Mouse (Mus musculus): ENCODE data around the gene Prss40.

Gene Prss40

DNA sequence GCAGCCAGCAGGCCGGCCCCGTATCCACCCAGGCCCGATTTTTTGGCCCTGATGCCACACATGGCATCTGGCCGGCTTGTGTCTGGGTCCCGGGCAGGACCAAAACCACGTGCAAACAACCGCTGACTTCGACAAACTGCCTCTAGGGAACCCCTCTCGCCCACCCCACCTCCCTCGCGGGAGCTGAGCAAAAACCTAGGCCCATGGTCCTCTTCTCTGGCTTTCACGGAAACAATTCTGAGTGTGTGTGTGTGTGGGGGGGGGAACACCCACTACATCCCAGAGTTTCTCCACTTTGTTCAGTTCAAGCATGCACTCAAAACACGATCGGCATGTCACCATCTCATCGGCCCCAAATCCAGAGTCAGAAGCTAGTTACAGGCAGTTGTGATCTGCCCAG lies at the start of gene Prss40:
Prss40 (minus strand) TSS at position 101 of the 400 bp plus-strand sequence.
- DNase-seq (ENCODE audit: low spot score): no peak

DNA sequence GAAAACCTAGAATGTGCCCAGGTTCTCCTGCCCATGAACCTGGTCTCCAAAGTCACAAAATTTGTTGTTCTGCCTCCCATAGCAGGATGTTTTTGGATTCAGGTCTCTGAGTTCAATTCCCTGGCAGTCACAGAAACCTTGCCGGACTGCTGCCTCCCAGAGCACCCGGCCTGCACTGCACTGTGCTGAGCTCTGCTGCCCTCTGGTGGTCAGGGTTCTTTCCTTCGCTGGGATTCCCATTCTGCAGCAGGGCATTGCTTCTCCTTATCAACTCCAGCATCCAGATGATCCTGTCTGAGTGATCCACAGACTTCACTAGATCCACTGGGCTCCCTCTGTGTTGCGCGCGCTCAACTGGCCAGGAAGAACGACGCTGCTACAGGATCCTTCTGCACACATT lies 41.6 kb upstream of the Prss40 start:
- DNase-seq (ENCODE audit: low spot score): peak; percentile 78

DNA sequence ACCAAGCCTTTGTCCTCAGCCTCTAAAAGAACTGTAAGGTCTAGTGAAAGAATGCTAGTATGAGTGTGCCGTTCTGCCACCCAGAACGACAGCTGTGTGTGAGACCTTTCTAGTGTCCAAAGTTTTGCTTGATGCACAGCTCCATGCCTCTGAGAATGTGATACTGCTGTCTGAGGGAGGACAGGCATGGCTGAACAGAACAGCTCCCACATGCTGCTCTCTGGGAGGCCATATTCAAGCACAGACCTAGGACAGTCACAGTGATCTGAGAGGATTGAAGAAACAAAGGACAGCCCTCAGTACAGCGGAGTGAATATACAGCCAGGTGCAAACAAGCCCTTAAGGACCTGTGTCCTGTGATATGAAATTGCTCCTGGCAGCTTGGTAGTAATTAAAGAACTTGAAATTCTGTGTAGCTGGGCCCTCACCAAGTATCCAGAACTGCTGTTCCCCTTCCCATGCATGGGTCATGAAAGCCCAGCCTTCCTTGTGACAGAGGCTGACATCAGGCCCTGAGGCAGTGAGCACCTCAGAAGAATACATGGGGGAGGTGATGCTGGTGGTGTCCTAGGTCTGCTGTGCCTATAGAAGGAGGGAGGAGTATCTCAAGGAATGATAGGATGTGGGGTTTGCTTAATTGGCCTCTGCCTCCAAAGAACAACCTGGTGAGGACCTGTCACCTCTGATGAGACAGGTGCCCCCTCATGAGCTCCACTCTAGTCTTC lies 40.7 kb upstream of the Prss40 start:
- DNase-seq (ENCODE audit: low spot score): no peak

DNA sequence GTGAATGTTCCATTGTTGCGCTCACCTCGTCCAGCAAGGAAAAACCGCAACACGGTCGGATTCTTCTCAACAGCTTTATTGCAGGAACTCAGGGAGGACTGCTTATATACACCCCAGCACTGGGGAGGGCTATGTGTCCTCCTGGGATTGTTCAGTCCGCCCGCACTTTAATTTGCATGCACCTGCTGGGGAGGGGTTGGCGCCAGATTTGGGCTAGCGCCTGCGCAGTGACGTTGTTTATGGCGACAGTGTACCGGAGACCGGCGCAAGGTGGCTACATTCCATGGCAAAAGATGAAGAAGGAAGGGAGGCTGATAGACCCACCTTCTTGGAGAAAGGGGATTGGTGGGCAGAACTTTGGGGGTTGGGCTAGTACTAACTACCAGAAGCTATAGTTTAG lies 39.3 kb upstream of the Prss40 start:
- DNase-seq (ENCODE audit: low spot score): no peak

DNA sequence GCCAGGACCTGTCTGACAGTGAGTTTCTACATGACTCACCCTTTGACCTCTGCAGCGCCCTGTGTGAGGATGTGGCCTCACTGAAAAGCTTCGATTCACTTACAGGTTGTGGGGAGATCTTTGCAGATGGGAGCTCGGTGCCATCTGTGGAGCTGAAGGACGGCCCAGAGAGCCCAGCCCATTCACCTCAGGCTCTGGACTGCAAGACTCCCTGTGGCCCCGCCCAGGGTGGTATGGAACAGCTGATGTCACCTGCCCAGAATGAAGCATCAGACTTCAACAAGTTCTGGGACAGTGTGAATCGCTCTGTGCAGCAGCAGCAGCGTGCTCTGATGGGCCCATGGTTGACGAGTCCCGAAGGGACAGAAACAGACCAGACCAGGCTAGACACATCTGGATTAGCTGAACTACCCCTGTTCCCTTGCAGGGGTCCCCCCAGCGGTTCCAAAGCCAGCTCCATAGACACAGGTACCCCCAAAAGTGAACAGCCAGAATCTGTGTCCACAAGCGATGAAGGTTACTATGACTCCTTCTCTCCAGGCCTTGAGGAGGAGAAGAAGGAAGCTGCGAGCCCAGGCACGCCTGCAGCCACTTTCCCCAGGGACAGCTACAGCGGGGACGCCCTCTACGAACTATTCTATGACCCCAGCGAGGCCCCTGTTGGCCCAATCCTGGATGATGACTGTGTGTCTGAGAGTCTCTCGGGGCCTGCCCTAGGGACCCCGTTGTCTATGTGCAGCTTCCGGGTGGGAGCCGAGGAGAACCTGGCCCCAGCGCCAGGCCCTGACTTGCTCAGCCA lies 26.8 kb upstream of the Prss40 start:
- no peak for DNase-seq (ENCODE audit: low spot score)

DNA sequence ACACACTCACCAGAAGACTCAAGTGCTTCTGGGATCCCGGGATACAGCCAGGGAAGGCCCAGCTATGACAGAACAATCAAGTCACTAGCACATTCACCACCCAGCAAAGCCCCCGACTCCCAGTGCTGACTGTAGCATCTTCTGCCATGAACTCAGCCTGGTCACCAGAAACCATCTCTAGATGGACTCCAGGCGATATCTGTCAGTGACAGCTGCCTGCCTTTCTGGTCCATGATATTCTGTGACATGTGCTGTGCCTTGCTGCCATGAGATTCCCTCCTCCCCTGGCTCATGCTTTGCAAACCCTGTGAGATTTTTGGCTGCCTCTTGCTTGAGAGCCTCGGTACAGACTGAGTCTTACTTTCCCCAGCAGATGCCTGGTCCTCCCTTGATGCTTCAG lies 24.0 kb upstream of the Prss40 start:
- DNase-seq (ENCODE audit: low spot score): no peak

DNA sequence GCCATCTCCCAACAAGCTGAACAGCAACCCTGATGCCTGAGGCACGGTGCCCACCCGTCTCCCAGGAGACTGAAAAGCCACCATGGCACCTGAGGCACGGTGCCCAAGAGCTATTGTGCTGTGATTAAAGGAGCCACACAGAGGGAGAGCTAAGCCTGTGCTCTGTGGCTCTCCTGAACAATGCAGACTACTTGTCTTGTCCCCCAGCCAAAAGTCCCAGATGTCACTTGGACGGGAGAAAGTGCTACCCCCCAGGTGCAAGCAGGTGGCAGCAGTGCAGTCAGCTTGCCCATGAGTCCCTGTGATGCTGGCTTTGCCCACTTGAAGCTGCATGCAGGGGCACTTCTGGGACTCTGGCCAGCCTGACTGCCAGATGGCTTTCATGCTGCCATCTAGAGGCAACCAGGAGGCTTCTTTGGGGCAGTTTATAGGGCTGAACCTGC lies 23.1 kb upstream of the Prss40 start:
- no peak for DNase-seq (ENCODE audit: low spot score)

DNA sequence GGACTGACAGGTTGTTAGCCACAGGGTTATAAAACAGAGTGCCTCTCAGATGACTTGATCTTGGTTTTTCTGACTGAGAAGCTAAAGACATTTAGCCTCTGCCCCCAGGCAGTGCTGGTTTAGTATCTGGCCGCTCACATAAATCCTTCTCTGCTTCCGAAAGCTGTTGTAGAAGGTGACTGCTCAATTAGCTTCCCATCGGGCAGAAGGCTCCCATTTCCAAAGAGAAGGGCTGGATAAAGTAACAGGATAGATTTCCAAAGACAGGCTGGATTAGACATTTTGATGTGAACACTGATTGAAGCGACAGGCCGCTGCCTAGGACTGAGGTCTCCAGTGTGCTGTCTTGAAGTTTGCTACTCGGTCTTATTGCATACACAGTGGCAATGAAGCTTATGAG lies 21.5 kb upstream of the Prss40 start:
- DNase-seq (ENCODE audit: low spot score): no peak

DNA sequence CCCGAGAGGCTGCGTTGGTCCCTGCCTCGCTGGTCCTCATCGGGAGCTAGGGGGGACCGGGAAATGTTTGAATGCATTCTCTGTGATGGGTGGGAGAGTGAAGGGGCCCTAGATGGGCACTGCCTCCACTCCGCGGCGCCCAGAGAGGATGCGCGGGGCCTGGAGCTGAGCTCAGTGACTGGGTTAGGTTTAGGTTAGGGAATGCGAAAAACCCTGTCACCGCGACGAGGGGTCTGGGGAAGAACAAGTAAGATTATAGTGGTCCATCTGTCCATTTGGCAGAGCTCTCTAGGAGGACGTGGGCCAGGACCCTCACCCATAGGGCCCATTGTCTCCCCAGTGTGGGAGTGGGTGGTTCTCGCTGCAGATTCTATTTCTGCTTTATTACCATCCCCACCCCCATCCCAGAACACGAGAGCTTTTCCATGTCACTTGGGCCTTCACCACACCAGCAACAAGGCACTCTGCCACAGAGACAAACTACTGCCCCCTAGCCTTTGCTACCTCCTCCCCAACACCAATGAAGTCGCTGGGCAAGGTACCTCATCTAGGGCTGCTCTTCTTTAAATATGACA lies 19.1 kb upstream of the Prss40 start:
- no peak for DNase-seq (ENCODE audit: low spot score)

DNA sequence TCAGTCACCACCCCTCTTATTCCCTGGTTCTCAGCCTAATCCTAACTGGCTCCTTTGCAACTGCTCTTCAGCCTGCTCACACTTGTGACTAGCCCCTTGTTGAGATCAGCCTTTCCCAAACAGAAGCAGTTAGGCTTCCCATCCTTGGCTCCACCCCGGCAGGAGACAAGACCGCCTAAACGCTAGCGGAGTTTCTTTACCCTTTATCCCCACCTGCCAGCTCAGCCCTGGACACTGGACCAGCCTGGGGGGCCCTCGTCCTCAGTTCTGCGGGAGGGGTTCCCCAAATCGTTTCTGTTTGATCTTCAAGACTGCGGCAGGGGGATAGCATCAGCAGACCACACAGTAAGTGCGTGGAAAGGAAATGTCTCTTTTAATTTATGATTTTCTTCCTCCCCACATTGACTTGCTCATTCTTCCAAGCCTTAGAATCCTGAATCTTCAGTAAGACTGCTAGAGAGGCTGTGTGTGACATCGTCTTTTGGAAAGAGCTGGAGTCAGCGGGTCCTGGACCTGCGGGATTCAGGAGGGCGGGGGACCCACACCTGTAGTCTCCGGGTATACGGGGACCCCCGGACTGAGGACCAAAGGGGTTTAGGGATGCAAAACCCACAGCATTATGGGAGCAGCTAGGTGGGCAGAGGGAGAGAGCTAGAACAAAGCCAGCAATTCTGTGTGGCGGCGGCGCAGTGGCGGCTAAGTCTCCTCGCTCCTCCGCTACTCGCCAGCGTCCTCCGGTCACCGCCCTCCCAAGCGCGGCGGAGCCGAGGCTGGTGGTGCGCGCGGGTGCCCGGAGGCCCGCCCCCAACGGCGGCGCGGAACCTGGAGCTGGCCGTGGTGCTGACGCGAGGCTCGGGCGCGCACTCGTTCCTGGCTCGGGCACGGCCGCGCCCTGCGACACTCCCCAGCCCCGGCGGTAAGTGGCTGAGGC lies 18.4 kb upstream of the Prss40 start, which contains the start of gene Amer3:
Amer3 (plus strand) TSS at position 807 of the 931 bp plus-strand sequence.
- peak; percentile 83 for DNase-seq (ENCODE audit: low spot score)

DNA sequence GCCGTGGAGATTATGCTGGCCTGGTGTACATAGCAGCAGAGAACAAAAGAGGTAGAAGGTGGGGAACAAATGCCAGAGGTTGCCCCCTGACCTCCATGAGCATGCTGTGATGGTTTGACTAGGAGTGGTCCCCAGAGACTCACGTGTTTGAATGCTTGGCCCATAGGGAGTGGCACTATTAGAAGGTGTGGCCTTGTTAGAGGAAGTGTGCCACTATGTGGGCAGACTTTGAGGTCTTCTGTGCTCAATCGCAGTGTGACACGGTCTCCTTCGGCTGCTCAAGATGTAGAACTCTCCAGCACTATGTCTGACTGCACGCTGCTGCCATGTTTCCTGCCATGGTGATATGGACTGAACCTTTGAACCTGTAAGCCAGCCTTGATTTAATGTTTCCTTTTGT lies 12.5 kb upstream of the Prss40 start:
- DNase-seq (ENCODE audit: low spot score): no peak

DNA sequence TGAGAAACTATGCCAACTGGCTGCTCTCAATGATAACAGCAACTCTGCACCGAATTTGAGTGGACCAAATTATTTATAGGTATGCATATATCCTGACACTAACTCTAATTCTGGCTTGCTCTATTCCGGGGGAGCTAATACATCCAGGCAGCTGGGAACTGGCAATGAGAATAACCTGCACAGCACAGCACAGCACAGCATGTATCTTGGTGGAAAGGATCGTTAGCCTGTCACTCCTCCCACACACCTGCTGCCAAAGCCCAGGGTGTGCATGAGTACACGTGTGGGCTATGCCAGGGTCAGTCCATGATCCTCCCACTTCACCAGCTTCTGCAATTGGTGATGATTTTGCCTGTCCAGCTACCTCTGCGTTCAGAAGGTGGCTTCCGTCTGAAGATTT lies 10.7 kb upstream of the Prss40 start:
- DNase-seq (ENCODE audit: low spot score): no peak

DNA sequence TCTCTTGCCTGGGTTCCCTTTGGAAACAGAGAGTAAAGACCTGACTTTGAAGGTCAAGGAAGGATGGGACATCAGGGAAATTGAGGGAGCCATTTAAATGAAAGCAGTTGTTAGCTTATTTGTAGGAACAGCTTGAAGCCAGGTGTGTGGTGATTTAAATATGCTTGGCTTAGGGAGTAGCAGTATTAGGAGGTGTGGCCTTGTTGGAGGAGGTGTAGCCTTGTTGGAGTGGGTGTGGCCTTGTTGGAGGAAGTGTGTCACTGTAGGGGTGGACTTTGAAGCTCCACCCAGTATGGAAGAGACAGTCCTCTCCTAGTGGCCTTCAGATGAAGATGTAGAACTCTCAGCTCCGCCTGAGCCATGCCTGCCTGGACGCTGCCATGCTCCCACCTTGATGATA lies 9.1 kb upstream of the Prss40 start:
- DNase-seq (ENCODE audit: low spot score): no peak

DNA sequence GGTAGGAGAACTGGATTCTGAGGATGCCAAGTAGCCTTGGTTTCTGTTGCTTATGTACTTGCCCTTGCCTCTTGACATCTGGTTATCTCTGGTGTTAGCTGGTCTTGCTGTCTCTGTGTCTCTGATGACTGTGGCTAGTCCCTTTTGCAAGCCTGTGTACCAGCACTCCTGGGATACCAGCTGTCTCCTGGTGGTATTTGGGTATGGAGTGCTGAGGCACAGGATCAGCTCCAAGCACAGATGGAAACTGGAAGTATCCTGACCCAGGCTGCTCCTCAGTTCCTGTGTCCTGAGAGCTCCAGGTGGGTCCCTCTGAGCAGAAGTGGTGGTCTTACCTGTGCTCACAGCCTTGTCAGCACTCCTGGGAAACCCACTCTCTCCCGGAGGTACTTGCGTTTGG lies 7.4 kb upstream of the Prss40 start:
- DNase-seq (ENCODE audit: low spot score): no peak

DNA sequence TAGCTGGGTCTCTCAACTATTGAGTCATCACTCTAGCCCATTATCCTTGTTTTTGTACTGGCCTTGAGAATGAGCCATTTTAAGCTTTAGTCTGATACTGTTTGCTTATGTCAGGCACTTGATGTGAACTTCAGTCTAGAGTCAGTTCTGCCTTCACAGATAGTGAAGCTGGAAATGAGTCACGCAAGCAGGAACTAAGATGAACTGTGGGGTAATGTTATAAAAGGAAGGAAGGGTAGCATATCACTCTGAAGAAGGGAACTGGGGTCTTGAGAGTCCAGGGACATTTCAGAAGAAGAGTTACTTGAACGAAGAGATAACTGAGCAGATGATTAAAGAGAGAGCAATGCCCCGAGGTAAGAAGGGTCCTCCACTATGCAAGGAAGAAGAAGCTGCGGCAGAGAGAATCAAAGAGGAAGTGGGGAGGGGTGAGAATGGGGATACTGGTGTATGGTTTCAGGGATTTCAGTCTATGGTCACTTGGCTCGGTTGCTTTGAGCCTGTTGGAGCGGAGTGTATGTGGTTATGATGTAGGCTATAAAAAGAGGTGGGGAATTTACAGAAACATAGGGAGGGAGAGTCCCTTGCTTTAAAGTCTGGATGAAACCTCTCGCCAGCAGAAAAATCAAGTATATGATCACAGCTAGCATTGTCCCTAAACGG lies 3.8 kb upstream of the Prss40 start:
- no peak for DNase-seq (ENCODE audit: low spot score)

DNA sequence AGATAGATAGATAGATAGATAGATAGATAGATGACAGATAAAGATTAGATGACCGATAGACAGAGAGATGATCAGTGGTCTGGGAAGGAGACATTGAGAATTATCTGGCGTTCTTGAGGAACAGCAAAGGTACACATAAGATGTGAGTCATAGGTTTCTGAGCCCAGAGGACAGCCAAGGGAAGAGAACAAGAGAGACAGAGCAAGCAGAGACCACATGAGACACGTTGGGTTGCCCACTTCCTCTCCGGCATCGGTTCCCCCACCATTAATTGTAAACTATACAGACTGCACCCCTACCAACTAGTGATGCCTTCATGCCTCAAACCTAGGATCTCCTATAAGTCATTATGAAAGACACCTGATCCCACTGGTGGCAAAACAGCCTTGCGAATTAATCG lies 6.5 kb downstream of the Prss40 start:
- DNase-seq (ENCODE audit: low spot score): no peak

DNA sequence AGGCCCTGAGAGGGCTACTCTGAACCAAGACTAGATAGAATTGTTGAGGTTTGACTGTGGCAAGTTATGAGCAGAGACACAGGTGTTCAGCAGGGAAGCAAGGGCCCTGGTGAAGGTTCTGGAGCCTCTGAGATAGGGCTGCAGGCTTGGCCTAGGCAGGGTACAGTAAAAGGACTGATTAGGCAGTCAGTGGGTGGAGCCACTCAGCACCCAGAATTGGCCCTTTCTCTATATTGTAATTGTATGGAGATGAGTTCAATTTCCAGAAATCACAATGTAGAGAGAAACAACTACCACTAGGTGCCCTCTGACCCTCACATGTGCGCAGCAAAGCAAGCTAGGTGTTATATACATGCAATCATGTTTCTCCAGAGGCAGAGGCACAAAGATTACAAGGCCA lies 7.1 kb downstream of the Prss40 start:
- no peak for DNase-seq (ENCODE audit: low spot score)

DNA sequence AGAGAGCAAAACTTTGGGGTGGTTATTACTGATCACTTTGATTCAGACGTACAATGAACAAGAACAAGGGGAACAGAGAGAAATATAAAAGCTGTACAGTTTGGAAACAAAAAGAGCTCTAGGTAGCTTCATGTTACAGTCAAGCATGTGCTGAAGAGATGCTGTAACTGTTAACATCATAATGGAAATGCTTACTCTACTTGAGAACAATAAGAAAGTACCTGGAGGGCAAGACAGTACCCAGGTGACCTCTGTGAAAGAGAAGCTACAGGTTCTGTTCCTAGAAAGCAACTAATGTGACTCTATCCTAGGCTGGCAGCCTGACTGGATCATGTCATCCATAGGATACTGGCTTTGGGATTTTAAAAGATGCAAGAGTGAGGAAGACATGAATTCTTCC lies 13.7 kb downstream of the Prss40 start:
- no peak for DNase-seq (ENCODE audit: low spot score)

DNA sequence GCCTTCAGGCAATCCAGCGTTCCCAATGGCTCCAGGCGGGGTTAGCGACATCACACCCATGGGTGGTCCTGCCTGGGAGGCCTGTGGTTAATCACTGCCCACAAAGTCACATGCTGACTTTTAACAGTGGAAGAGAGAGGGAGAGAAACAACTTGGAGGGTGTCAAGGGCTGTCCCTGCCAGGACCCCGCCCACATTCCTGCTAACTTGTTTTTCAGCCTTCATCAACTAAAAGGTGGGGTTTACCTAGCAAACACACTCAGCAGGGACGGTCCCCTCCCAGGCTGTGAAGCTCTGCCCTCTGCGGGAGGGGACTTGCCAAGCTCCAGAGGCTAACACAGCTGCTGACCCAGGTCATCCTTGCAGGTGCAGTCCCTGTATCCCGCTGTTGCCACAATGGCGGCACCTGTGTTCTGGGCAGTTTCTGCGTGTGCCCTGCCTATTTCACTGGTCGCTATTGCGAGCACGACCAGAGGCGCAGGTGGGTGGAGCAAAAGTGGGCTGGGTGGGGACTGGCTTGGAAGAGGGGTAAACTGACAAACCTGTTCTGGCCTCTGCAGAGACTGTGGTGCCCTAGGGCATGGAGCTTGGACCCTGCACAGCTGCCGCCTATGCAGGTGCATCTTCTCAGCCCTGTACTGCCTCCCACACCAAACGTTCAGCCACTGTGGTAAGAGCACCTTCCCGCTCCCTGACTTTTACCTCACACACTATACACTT lies 23.8 kb downstream of the Prss40 start:
- peak; percentile 40 for DNase-seq (ENCODE audit: low spot score)

DNA sequence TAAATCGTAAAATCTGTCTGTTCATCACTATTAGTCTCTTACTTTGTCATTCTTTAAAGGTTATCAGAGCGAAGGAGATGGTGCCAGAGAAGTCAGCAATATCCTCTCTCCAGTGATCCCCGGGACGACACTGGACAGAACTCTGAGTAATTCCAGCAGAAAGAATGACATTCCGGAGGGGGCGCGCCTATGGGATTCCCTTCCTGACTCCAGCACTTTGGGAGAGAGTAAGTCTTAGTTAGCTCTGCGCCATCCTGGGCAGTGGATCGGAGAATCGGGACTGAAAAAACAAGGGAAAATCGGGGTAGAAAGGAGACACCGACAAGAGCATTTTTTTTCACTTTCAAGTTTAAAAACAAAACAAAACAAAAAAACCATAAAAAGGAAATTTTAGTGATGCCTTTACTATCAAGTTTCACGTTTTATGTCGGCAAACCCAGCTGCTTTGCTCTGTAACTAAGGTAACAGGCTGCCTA lies 24.4 kb downstream of the Prss40 start:
- no peak for DNase-seq (ENCODE audit: low spot score)

All from testis, postnatal 10 days (tissue).